Mouse (Mus musculus) gastrocnemius, adult 8-10 months (tissue): ENCODE data around the gene Ccdc78. TPM values are rescaled to one million over a fixed set of nuclear protein-coding genes. Genes with fewer than 3 reads are reported as not detected.
A peak's percentile ranks its signal among the peaks of the same experiment; 100 is the strongest.
"Not testable (repeated sequence)": the region's sequence is repeated elsewhere in the genome, so short reads cannot be mapped to it uniquely, and the experiment has no call there.

Source experiments
- DNase-seq, 2 experiments: peaks; one replicate each; pipeline ENCODE4 v3.0.0; 2022; ENCODE audit warnings: low spot score in 2 of 2
- total RNA-seq, 4 experiments: library from RNA; stranded (reverse); gene quantifications; 2 replicates each; pipeline ENCODE4 v1.2.4; 2022

Gene Ccdc78
- total RNA-seq = not detected

GRCm38 (mm10) chr17:25786280-25786679, at the start of gene Ccdc78:
Gene Ccdc78, plus strand, starts transcription at chr17:25786580.
- DNase-seq = no peak

- no peak for DNase-seq
These were observed 47.5 kb upstream of the Ccdc78 start for GRCm38 (mm10) chr17:25738861-25739260.

DNA sequence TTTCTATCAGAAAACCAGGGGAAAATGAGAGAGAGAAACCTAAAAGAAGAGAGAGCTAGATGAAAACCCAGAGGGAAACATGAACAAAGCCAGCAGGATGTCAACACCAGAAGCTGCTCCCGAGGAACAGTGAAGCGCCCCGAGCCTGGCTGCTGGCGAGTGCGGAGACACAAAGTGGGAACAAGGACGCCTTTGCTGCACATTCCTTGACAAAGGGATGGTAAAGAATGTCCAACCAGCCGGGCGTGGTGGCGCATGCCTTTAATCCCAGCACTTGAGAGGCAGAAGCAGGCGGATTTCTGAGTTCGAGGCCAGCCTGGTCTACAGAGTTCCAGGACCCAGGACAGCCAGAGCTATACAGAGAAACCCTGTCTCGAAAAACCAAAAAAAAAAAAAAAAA, 44.9 kb upstream of the Ccdc78 start:
- not testable (repeated sequence) for DNase-seq

GRCm38 (mm10) chr17:25743831-25744230, 42.5 kb upstream of the Ccdc78 start:
- DNase-seq = no peak

DNA sequence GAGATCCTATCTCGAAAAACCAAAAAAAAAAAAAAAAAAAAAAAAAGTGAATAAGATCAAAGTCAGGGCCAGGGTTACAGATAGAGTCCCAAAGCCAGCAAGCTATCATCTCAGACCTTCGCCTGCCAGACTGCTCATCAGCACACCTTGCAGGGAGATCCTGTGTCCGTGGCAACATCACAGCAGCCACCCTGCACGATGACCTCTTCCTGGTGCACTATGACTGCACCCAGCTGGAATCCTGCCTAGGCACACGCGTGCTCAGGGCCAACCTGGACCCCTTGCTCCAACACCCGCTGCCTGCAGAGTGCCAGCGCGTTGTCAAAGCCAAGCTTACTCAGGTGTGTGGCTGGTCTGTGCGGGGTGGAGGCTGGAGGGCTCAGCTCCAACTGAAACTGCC, 42.1 kb upstream of the Ccdc78 start:
- no peak for DNase-seq

- no peak for DNase-seq
These were observed 38.1 kb upstream of the Ccdc78 start for GRCm38 (mm10) chr17:25748238-25748637.

DNA sequence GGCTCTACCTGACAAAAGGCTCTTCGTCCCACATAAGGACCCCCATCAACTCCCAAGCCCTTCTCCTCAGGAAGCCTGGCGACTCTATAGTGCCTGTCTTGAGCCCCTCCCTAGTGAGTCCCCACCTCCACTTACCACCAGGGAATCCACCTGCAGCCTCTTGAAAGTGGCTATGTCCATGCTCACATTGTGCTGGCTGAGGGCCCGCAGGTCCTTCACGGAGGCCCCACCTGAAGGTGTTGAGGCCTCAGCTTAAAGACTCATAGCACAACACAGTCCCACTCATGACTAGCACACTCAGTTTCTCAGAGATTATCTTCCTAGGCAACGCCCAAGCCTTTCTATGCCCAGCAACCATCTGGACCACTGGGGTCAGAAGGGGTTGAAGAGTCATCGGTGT, 37.1 kb upstream of the Ccdc78 start:
- DNase-seq = no peak

DNA sequence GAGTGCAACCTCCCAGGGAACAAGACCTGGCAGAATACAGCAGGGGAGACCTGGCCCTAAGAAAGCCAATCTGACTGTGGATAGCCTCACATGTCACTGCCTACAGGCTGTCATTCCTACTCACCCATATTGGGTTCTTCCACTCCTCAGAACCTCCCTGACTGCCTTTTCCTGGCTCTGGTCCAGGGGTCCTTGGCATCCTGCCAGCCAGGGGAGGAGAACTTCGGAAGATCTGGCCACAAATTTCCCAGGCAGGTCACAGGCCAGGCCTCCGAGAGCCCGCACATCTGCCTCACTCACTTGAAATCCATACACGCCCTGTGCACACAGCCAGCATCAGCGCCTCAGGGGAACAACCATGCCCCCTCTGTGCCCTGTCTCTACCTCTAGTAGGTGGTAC, 34.9 kb upstream of the Ccdc78 start:
- DNase-seq = no peak

DNA sequence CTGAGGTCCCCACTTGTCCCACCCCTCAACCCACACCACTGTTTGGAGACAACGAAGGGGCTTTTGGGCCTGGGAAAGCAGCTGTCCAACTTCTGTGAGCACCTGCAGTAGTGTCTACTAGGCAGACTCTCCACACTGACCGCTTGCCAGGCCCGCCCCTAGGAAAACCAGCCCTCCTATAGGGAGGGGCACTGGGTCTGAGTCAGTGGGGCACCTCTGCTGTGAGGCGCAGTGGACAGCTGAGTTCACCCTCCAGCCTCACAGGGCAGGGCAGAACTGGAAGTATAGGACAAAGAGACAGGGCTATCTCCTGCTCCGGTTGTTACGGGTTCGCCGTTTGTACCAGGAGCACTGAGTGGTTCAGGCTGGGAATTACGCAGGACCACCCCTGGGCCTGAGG, 32.1 kb upstream of the Ccdc78 start, which contains the start of gene Msln:
TSS of gene Msln (minus strand) at position 138 of the 400 bp plus-strand sequence.
- DNase-seq = no peak

- no peak for DNase-seq
These were observed 31.3 kb upstream of the Ccdc78 start for GRCm38 (mm10) chr17:25755086-25755485.

GRCm38 (mm10) chr17:25755627-25756377, 30.6 kb upstream of the Ccdc78 start:
- no peak for DNase-seq

DNA sequence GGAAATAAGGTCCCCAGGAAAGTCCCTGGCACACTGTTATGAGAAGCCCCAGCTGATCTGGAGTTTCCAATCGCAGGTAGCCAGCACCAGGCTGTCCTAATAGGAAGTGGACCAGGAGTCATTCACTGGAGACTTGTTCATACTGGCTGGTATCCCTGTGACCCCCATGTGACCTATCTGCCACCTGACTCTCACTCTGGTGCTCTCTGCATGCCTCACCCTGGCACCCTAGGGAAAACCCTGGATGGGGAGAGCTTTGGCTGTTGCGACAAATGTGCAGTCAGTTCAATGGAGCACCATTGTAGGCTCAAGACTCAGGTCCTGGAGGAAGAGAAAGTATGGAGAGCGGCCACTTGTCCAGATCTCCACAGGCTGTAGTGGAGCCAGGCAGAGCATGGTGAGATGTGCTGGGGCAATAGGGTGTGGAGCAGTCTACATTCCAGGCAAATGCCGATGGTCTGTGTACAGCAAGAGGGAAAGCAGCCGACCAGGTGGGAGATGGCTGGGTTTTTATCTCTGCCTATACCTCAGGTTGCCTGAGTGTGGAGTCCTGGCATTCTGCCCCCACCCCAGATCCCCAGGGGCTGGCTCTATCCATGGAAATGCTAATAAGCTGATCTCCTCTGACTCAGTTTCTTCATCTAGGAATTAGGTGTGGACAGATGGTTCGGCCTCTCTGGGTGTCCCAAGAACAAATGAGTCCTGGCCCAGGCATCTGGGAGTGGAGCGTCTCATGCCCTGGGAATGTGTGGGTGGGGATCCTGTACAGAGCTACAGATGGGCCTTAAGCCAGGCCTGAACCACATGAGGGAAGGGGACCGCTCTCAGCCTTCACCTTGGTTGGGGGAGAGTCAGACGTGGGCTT, 29.8 kb upstream of the Ccdc78 start:
- DNase-seq = no peak

- DNase-seq = no peak
These were observed 28.7 kb upstream of the Ccdc78 start for GRCm38 (mm10) chr17:25757691-25758090.

DNA sequence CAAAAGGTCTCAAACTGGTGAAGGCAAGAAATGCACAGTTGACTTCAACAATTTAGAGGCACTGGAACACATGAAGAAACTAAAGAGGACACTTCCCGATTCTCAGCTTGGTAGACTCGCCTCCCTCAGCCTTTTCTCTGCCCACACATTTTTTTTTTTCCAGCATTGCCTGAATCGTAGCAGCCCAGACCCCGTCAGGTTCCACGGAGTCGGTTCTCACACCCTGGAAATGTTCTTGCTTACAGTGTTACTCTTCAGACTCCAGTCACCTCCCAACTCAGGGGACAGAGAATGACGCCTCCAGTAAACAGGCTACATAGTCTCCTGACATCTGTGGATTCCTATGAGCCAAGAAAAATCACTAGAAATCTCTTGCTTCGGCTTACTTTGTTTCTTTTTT, 26.2 kb upstream of the Ccdc78 start:
- DNase-seq = no peak

DNA sequence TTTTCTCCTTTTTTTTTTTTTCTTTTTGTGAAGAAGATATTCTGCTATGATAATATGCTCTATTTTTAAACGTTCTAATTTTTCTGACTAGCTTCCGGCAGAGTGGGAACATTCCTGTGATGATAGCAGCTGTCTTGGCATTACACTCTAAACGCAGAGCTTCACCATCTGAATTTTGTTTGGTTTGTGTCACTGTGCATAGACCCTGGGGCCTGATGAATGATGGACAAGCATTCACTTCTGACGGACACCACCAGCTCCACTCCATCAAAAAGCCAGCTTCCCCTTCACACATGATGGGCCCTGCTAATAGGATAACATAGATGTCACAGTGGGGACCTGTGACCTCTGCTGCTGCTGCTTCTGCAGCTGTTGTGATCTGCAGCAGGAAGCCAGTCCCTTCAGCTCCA, 24.8 kb upstream of the Ccdc78 start:
- DNase-seq = no peak

DNA sequence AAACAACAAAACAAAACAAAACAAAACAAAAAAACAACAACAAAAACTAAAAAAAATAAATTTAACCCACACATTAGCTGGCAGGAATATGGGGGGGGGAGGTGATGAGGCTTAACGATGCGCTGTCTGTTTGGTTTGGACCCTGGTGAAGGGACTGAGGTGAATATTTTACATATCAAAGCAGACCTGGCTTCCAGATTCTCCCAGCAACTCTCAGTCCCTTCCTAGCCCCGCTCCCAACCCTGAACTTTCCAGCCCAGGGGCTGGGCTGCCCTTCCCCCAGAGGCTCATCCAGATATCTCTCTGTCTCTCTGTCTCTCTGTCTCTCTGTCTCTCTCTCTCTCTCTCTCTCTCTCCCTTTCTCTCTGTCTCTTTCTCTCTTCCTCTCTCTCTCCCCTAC, 23.8 kb upstream of the Ccdc78 start:
- DNase-seq = no peak

DNA sequence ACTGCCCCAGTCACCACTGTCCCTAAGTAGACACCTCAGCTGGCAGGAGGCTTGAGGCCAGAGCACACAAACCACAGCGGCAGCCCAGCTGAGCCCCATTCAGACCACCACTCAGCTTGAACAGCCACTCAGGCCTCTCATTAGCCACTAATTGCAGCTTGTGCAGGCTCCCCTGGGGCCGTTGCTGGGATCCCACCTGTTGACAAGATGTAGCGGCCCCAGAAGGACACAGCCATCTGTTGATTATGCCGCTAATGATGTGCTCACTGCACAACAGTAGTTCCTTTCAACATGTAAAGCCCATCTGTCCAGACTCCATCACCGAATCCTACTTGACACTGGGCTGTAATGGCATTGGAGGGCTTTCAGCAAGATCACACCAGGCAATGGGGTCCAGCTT, 20.5 kb upstream of the Ccdc78 start:
- DNase-seq = no peak

DNA sequence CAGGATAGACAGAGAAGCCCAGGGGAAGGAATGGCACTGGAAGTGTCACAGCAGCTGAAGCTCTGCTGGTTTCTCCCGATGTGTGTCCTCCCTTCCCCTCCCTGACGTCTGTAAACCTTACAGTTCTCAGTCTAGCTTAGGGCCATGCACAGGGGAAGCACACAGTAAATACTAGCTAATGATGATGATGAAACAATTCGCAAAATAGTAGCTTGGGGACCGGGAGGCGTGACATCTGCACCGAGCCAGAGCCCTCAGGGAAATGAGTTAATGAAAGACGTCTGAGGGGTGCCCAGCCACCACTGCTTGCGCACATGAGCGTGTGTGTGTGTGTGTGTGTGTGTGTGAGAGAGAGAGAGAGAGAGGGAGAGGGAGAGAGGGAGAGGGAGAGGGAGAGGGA, 17.0 kb upstream of the Ccdc78 start:
- no peak for DNase-seq

DNA sequence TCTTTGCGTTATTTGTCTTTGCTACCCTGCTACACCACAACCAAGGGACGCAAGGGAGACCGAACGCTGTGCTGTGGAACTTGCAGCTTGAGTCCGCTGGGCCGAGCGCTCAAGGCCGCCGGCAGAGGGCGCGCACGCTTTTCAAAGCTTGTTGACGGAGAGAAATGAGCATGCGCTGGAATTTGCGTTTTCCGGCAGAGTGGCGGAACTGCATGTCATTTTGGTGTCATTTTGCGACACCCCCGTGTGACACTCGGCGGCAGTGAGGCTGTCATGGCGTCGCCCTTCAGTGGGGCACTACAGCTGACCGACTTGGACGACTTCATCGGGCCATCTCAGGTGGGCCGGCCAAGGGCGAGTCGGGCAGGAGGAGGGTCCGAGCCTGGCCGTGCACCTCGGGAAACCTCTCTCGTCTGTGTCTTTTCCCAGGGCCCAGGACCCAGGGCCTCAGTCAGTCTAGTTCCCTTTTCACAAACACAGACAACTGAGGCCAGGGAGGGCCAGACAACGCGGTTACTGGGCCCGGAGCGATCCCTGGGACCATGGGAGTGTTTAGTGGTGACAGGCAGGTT, 12.7 kb upstream of the Ccdc78 start, which contains the start of gene Narfl:
TSS of gene Narfl (plus strand) at position 228 of the 572 bp plus-strand sequence.
- DNase-seq = peak; percentile 92 to 94

DNA sequence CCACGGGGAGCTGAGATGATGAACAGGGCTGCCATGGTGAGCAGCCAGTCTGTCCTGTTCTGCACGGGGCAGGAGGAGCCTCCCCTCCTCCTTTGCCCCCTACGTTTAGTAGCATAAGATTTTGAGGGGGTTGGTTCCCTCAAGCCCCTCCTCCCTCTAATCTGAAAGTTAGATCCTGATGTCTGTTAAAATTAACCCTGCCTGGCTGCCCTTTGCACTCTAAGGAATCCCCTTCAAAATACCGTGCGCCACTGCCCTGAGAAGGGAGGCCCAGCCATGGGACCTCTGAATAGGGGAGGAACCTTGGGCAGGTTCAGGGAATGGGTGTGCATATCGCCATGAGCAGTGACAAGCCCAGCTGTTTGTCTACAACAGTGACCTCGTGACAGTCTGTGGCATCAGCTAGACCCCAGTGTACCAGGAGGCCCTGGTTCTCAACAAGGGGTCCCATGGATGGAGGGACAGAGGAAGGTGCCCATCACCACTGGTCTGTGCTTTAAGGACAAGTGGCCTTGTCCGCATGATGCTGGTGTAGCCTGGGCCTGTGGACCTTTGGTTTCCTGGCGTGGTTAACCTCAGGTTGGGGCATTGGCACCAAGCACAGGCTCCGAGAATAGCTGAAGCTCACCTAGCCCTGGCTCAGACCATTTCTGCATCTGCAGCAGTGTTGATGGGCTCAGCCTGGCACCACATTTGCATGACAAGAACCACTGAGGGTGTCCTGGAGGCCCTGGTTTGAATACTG, 10.9 kb upstream of the Ccdc78 start:
- no peak for DNase-seq

DNA sequence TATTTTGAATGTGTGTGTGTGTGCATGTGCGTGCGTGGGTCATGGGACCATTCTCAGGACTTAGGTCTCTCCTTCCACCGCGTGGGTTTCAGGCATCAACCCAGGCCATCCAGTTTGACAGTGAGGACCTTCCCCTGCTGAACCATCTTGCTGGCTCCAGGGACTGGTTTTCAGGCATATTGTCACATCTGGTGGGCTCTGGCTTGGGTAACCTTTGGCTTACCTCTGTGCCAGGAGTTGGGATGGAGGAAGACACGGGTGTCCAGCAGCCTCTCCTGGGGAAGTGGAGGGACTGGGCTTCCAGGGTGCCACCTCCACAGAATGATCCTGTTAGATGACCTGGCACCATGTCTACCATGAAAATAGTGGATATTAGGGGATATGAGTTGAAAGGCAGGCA, 8.4 kb upstream of the Ccdc78 start:
- no peak for DNase-seq
